Mouse (Mus musculus) frontal cortex, adult (tissue): ENCODE results near the gene St5.

Source experiments
- ATAC-seq: cut with Nextera tagmentation; 2 replicates; pipeline ENCODE4 v1.9.2; 2017; ENCODE audit warnings: mild to moderate bottlenecking, moderate library complexity, mixed read lengths; ENCODE audit not compliant: low TSS enrichment

Gene St5

DNA sequence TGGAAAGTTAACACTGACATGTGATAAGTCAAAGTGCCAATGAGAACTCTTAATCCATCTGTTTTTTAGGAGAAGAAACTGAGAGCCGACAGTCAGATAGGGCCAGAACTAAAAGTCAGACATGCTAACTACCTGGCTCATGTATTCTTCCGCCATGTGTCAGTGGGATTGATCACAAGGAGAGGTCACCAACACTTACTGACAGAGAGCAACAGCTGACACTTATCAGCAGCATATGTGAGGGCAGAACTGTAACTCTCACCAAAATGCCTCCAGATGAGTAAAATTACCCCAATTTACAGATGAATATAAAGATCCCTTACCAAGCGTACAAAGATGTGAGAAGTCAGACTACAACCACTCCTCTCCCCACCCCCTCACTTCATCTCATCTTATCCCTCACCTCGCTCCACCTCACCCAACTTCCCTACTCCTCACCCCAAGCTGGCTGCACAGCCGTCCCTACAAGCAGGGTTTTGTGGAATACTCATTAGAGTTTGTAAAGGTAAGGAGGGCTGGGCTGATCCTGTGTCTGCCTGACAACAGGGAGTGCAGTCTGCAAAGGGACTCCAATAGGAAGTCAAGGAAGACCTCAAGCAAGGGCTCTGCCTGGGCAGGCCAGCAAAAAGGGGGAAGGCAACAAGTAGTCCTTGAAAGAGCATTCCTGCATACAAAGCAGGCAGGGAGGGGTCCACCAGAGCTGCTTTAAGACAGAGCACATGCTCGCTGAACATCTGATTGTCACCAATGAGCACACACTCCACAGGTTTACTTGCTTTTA, 93.7 kb downstream of the St5 start:
- no peak for ATAC-seq

DNA sequence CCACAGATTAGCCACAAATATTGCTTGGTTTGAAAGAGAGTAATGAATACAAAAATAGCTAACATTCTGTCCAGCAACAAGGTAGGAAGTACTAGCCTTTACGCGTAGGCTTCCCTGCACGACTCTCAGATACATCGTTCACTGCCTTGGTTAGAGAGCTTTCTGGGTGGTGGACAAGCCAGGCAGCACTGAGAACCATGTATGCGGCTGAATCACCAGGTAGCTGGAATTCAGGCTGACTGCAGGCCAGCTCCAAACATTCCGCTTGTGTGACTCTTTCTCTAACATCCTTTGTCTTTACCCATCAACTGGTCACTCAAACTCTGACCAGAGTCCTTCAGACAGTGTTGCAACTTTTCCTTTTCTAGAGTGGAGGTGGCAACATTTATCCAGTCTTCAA, 94.6 kb downstream of the St5 start:
- ATAC-seq: no peak

DNA sequence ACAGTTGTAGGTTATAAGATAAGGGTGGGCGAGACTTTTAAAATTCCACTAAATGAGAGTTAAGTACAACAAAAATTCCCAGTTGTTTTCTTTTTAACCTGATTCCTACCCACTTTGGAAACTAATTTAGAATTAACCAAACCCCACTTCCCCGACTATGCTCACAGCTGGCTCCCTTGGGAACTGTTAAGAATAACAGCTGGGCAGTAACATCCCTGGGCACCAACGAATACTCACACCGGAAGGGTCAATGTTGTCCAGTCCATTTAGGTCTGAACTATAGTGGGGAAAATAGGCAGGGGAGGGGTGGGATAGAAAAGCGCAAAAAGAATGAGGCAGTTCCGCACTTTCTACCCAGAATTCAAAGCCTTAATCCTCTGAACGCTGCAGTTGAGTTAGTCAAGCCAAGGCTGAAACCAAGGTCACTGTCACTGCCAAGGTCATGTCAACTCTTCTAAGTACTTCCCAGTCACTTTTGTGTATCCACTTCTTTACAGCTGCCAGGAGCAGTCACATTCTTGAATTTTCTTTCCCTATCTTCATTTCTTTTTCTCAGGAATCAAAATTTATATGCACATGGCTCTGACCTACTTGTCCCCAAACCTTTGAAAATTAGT, 96.3 kb downstream of the St5 start:
- ATAC-seq: no peak

DNA sequence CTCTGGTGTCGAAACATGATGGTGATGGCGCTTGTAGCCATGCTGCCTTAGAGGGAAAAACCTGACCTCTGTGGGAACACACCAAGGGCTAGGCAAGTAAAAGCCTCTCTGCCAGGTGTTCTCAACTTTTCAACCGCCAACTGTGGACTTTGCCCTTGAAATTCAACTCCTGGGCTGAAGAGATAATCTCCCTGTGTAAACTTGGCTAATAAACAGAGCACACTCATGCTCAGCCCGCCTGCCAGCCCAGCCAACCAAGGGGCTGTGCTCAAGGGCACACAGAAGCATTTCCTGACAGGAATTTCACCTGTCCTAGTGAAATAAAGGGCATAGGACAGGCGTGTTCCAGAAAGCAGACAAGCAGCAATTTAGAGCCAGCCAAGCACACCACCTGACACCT, 100.8 kb downstream of the St5 start:
- no peak for ATAC-seq

DNA sequence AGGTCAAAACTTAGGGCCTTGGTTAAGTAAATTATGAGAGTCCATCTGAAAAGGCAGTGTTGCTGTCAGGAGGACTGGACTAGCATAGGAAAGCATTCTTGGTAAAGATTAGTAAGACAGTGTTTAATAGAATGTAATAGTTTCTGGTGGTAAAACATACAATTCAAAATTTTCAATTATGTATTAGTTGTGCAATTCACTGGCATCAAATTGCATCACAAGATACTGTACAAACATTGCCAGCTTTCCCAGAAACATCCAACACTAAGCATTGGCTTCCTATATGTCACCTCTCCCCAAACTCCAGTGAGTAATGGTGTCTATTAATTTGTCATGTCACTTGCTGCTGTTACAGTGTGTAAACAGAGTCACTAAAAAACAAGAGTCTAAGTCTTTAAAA, 101.4 kb downstream of the St5 start:
- no peak for ATAC-seq

DNA sequence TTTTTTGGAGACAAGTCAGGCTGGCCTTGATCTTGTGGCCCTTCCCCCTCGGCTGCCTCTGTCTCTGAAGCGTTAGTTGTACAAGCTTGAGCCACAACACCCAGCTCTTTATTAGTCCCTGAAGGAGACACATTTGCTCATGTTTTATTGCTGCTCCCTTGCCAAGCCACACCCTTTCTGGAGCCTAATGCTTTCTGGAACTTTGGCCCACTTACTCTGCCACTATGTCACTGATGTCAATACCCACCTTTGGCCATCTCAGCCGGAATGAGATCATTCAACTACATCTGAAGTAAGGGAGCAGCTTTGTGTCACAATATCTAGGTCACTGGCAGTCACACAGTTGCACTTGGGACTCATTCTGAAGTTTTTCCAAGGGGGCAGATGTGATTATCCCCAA, 102.7 kb downstream of the St5 start:
- no peak for ATAC-seq

DNA sequence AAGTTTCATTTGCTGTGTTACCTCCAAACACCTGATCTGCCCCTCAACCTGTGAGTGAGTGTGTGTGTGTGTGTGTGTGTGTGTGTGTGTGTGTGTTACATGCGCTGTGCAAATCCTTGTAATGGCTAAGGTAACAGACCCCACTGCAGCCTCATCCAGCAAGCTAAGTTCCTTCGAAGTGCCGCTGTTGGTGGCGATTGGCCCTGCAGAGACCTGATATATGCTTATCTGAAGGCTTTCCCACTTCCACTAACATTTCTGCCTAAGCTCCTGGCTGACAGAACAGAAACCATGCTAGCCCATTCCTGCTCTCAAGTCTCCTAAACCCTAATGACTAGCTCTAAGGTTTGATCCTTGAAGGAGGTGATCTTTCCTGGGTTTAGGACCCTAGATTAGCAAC, 103.4 kb downstream of the St5 start:
- ATAC-seq: no peak

DNA sequence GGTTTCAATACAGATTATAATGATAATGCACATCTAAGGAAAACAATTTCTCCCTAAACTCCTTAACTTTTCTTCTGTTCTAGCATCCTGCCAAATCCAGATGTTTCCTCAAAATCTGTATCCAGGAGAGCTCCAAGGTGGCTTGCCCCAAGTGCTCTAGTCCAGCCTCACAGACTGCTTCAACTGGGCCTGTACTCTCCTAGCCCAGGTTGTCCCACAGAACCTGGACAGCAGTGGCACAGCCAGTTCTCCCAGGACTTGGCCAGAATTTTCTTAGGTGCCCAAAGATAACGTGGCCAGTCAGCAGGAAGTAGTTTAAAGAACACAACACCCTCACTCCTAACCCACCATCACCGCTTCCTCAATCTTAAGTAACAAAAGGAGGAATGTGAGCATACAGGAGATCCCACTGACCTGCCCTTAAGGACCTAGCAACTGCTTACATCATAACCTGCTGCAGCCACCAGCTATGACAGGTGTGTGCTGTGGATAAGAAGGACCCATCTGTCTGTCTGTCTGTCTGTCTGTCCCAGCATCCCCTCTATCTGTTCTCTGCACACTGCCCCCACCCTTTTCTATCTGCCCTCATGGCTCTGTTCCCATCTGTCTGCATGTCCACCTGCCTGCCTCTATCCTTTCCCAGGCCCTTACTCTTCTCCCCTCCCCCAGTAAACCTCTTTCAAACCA, 108.4 kb downstream of the St5 start:
- no peak for ATAC-seq

DNA sequence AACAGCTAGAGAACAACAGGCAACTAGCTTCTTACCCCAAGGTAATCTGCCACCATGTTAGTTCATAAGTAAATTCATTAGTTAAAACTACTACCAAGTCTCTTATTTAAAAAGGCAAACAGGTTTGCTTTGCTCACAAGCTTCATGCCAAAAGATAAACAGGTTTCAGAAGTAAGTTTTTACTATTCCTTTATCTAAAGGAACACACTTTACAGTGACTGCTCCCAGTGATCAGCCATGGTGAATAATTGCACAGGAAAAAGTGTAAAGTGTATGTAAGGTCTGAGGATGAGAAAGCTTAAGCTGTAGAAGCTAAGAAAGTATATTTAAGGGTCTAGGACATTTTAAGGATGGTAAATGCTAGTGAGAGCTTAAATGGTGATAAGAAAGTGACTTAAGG, 109.4 kb downstream of the St5 start:
- ATAC-seq: no peak

DNA sequence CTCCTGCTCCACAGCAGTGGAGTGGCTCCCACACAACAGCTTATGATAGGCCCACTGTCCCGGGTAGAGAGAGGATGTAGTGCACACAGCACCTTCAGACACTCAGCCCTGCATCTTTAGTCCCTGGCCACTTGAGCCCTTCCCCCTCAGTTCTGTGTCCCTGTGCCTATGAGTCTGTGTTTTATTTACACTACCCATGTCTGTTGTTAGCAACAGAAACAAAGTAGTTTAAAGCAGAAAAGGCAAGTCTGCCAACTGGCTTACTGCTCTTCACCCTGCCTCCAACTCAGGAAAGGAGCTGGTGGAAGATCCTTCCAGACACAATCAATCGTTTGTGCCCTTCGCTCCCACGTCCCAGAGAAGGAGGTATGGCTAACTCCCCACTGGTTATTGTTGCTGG, 111.2 kb downstream of the St5 start:
- ATAC-seq: no peak

DNA sequence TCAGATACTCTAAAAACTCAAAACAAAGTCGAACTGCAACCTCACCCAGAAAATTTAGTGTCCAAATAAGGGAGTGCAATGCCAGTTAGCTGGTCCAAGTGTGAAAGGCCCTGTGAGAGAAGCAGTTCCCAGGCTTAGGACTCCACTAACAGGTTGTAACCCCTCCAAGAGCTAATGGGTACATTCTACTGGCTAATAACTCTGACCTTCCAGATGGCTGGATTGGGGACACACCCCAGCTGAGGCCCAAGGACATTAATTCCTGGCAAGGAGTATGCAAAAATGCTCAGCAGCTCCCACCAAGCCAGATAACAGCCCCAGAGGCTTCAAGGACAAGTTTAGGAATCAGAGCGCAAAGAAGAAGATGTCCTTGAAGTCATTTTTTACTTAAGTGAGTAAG, 112.8 kb downstream of the St5 start:
- ATAC-seq: no peak

DNA sequence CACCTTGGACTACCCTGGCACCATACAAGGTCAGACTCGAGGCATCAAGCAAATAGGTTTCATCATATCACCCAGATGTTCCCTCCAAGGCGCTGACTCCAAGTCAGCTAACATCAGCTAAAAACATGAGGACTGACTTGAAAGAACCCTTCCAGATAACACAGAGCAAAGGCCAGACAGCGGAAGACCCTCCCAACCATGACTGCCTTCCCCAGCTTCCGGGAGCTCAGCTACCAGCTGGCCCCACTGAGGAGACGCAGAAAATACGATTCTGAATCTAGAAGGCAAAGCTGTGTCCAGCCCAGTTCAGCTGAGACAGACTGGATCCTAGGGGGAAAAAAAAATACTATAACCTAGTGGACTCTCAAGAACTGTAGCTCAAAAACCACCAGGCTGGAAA, 114.4 kb downstream of the St5 start:
- ATAC-seq: no peak

DNA sequence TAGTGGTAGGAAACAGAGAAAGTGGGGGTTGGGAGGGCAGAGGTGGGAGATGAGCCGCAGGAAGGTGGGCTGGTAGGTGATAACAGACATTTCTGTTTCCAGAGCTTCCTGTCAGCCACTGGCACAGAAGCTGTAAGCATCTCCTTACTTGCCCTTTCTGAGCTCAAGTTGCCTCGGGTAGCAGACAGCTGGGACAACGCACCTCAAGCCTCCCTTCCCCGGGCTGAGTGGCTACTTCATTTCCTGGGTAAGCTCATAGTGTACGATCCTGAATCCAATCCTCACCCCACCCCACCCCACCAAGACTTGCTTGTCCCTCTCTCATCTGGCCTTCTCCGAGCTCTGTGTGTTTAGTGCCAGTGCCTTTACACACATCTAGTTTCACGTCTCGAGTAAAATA, 115.3 kb downstream of the St5 start:
- no peak for ATAC-seq

DNA sequence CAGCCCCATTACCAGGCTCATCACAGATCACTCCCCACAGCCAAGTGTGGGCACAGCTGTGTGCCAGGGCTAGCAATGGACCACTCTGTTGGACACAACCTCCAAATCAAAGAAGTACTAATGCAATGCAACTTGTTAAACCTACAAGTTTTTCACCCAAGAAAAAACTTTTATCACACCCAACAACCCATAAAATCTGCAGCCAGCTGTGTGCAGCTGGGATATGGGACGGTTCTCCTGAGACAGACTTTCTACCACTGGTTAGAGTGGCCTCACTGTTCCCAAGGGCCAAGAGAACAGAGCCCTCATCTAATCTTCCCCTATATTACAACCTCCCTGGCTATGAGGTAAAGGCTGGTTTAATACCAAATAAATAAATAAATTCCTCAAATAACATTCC, 118.9 kb downstream of the St5 start:
- ATAC-seq: no peak

DNA sequence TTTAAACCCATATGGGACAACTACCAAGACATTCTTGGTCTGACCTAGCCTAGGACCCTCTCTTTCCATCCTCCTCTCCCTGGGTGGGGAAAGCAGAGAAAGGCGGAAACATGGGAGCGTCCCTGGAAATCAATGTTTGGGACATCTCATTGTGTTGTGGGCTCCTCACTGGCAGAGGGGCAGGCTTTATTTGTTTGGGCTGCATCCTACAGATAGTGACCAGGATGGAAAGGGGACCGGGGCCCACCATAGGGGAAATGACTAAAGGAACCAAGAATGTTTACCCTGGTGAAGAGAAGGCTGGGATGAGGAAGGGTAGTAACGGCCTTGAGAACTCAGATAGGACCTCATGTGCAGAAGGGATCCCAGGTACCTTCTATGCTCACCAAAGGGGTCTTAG, 122.9 kb downstream of the St5 start:
- no peak for ATAC-seq

DNA sequence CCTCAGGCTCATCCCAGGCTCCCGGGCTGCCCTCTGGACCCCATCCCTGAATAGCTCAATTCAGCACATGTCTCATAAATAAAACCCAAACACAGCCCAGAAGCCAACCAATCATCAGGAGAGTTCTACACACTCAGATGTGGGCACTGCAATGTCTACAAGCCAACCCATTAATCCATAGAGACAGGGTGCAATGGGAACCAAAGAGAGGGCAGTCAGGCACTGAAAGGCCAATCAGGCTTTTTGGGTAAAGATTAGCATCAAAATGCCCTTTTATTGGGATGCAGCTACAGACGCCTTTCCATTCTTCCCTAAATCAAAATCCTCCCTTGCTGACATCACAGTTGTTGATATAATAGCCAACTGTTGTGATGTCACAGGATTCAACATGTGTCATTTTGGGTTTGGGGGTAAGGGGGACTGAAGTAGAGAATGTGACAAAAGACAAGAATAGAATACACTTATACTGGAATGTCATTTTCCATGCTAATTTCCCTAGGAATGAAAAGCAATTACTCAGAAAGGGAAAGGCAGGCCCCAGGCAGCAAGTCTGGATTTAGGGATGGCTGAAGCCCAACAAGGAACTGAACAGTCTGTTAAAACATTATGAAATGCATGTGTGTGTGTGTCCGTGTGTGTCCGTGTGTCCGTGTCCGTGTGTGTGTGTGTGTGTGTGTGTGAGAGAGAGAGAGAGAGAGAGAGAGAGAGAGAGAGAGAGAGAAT, 123.7 kb downstream of the St5 start:
- ATAC-seq: 0 out of 2 replicates have a peak, but pooled peaks have one; percentile 28

DNA sequence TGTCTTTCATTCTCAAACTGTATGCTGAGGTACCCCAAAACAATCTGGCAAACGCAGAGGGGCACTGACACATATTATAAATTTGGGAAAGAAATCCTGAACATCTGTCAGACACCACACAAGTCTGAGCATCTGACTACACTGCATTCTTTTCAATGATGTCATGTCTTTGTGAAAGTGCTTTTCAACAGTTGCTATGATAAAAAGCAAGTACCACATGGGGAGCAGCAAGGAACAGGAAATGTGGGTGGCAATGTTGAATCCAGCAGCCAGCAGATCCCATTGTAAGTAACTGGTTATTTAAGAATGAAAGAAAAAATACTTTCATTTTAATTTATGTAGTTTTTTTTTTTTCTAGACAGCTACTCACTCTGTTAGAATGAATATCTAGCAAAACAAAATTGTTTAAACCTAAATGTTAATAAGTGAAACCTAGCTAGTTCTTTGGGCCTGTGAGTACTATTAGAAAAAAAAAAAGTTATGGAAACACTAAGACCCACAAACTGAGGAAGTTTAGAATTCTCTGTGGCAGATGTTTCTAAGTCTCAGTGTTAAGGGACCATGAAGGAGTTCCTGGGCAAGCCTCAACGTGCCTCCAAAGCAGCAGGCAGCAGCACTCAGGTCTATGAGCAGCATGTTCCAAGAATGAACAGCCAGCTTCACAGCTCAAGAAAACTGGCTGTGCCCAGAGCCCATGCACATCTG, 124.4 kb downstream of the St5 start:
- peak; percentile 50; the same call in 1 of the 2 replicates for ATAC-seq

DNA sequence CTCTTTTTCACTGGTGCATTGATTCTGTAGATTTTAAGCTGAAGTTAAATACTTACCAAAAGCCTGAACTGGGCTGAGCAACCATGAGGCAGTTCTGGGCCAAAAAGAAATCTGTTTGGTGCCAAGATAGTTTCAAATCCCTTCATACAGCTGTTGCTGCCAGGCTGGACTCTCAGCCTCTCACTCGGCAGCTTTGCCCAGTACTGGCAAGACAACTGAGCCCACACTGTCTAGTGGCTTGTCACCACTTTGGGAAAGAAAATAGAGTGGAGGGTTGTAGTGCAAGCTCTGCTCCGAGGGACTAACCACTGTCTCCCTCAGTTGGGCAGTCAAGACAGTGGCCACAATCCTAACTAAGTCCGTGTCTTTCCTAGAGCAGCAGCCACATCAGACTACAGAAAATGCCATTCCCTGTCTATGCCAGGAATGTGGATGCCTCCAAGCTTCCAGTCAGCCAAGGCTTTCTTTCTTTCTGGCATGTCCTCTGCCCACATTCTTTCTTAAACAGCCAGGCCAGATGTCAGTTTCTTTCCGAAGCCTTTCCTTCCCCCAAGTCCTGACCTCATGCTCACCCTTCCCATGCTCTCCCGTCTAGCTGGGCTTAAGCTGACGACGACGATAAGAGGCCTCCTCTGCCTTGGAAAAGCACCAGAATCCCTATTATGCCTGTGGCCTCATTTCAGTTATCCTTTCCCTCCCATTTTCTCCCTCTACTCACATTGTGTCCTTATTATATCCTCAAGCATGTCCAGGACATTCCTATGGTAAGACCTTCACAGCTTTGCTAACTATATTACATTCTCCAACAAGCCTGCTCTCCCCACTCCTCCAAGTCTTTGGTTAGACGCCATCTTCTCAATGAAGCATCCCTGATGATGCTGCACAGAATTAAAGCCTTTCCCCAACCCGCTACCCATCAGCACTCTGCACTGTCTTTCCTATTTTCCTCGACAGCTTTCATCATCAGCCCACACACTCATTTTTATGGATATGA, 126.8 kb downstream of the St5 start:
- peak; percentile 58 for ATAC-seq

DNA sequence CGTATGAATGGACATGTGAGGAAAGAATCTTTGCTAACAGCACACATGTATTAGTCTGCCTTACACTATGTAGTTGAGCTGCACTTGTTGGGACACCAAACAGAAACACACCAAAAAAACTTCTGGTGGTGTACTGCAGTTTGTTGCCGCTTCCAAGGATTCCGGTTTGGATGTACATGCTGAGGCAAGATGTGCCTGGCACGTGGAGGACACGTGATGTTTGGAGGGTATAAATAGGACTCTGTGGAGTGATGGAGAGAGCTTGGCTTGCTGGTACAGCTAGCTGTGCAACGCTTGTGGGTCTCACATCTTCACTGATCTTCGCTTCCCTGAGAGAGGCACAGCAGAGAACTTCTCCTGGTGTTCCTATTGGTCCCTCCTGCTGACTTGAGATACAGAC, 129.2 kb downstream of the St5 start:
- ATAC-seq: no peak

DNA sequence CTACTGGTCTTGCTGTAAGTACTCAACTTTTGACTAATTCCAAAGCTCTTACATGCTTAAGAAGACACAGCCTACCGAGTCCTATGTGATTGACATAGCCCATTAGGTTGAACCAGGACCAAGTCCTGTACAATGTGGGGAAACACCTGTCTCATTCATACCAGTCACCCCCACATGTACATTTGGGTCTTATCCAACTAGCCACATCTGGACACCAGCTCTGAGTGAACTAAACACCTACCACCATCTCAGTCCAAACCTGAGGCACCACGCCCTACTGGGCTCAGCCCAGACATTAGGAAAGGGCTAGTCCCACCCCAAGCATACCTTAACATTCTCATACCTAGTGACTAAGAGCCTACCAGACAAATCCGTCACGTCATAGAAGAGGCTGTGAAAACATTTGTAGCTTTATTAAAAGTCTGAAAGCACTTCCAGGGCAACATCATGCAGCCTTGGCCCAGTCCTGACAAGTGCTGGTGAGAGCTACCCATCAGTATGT, 135.0 kb downstream of the St5 start:
- ATAC-seq: no peak
